Mouse (Mus musculus) granulocyte monocyte progenitor cell, adult 5-6 weeks (primary cell): ENCODE data around the gene Prkcb. TPM values are rescaled to one million over a fixed set of nuclear protein-coding genes. Genes with fewer than 3 reads are reported as not detected.
A peak's percentile ranks its signal among the peaks of the same experiment; 100 is the strongest.

Source experiments
- ATAC-seq: replicated peaks from 2 replicates; pipeline ENCODE4 v1.8.0; 2016; ENCODE audit warnings: mild to moderate bottlenecking, moderate TSS enrichment, inconsistent platforms; ENCODE audit not compliant: poor library complexity, severe bottlenecking
- total RNA-seq, 2 experiments: library from RNA; stranded (forward) in 1 of 2; stranded (reverse) in 1 of 2; fragments of 200-712, 200-1000 nt in 1 of 2; fragments of >200 nt in 1 of 2; fragmentation: Nextera tagmentation in 1 of 2; gene quantifications; 2 replicates each; pipeline ENCODE4 v1.2.3; 2014 to 2017

Prkcb gene
- total RNA-seq, 2 experiments from 2014 or later, result 21.4 to 25.8 TPM

GRCm38 (mm10) chr7:122316681-122317080 lies 28.1 kb downstream of the Prkcb start:
- no peak for ATAC-seq

DNA sequence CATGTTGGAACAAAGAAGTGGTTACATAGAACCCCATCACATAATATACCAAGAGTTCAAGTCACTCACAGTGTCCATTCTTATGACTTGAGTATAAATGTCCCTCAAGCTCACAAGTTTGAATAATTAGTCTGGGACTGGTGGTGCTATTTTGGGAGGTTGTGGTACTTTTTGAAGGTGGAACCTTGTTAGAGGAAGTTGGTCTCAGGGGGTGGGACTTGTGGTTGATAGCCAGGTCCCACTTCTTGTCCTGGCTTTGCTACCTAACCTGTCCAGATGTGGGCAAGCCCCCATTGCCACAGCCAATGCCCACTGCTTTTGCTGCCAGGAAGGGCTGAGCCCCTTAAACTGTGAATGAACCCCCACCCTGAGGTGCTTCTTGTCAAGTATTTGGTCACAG lies 28.9 kb downstream of the Prkcb start:
- ATAC-seq, result peak; percentile 62

DNA sequence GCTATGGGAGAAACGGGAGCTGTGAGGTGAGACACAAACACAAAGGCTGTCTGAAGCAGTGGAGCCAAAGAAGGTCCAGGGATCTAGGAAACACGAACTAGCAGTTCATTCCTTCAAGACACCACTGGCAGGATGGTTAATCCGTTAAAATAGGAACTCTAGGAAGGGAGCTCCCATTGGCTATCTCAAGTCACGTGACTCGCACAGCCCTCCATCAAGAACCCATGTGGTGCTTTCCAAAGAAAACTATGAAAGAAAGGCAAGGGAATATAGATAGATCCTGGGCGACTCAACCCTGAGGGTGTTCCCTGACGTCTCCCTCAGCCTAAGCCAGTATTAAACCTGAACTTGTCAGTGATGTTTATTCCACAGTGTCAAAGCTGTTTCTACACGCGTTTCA lies 31.0 kb downstream of the Prkcb start:
- no peak for ATAC-seq

DNA sequence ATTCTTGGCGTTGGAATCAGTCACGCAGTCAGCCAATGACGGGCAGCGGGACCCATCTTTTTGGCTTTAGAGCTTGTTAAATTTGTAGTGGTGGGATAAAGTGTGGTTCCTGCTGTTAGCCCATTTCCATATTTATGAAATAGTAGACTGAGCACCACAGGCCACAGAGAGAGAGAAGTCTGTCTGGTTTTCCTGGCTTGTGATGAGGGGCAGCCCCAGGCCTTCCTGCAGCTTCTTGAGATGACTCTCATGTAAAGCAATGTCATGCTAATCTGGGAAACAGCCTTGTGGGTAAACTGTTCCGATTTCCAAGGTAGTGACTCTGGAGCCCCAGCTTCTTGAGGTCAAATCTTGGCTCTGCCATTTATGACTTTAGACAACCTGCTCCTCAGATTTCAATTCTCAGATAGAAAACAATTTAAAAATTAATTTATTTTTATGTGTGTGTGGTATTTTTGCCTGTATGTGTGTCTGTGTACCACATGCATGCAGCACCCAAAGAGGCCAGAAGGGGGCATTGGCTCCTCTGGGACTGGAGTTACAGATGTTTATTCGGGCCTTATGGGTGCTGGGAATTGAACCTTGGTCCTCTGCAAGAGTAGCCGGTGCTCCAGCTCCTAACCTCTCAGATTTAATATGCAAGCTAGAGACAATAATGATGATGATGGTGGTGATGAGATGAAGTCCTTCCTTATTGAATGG lies 32.4 kb downstream of the Prkcb start:
- no peak for ATAC-seq

DNA sequence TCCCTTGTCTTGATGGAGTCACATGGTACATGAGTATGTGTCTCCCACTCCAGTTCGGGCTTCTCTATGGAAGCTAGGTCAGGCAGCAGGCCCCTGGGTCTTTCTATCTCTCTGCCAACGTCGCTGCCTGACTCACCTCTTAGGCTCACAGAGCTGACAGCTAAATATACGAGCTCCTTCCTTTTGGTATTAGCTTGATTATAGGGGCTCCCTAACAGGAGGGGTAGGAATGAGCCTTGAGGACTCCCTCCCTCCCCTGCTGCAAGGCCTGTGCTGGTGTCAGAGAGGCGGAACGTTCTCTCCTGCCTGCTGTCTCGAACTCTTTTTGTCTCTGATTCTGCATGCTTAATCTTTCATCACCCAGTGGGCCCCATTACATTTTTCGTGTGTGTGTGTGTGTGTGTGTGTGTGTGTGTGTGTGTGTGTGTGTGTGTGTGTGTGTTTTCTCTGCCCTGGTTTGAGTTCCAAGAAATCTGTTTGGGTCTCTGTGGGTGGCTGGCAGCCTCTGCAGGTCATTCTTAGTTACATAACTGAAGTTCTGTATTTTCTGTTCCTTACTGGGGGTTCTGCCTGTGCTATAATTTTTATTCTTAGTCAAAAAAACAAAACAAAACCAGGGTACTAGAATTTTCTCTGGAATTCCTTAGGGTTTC lies 33.6 kb downstream of the Prkcb start:
- ATAC-seq, result 0 out of 2 replicates have a peak, but pooled peaks have one; percentile 29

GRCm38 (mm10) chr7:122327942-122328341 lies 39.4 kb downstream of the Prkcb start:
- no peak for ATAC-seq

DNA sequence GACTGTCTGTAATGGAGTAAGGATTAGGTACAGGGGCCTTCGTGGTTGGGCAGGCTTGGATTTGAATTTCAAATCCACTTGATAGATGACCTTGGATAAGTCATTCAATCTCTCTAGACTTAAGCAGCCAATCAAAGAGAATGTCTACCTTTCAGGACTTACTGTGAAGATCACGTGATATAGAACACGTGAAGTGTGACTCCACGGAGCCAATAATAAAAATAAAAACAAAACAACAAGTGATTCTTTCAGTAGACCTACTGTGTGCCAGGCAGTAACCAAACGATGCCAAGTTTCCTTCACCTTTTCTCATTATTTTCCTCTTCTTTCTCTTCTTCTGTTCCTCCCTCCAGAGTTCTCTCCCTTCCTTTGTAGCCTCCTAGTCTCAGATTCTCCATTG lies 39.9 kb downstream of the Prkcb start:
- no peak for ATAC-seq

DNA sequence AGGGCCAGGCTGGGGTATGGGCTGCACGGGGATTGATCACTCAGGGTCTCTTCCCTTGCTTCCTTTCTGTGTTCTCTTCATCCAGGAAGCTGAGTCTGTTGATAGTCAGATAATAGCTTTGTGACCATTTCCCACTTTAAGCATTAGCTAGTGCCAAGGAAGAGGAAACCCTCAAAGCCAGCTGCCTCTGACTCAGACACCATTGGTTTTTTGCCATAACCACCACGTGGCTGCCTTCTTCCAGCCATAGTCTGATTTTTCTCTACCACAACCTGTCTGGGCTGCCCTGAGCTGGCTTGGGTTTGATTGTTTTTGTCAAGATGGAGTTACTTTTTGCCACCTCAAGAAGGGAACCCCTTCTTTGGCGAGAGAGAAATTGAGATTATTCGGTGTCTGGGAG lies 41.0 kb downstream of the Prkcb start:
- ATAC-seq, result peak; percentile 78

- no peak for ATAC-seq
These were observed 45.1 kb downstream of the Prkcb start for GRCm38 (mm10) chr7:122333686-122334085.

DNA sequence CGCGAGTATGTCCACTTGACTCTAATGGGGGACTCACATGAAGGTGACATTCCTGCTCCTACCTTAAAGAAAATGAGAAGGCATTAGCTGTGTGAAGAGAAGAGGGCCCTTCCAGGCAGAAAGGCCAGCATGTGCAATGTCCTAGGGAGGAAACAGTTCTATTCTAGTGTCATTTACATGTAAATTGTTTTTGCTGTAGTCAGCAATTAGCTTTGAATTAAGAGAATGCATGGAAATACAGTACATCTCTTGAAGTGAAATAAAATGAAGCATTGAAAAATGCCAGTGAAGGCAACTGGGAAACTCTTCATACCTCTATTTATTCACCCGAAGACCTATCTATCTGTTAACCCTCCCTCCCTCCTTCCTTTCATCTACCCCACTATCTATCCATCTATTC lies 48.8 kb downstream of the Prkcb start:
- no peak for ATAC-seq

DNA sequence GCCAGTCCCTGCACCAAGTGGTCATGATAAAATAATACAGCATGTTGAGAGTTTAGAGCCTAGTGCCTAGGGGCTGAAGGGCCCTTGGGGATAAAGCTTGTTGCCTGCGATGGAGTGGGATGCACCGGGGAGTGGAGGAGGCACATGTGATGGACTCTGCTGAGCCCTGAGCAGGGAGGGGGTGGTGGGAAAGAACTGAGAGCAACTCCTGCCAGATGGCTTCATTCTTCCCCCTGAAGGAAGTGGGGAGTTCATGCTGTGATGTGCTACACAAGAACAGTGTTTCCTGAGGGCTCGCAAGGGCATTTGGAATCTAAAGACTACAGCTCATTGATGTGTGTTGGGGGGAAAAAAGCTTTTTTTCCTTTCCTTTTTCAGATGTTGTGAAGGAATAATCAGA lies 49.5 kb downstream of the Prkcb start:
- no peak for ATAC-seq

DNA sequence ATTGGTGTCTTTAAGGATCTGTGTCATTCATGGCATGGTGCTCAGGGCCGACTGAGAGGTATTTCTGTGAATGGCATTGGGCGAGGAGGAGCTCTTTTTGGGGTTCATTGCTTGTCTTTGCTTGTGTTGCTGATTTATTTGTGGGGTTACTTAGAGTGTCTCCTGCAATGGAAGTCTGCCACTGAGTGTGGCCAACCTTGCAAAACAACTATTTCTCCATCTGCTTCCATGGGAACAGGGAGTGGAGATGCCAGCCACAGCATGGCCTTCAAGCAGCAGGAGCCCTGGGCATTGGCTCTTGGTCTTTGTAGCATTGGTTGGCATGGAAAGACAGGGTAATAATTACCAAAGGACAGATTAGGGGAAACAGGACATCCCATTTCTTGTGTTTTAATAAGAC lies 50.9 kb downstream of the Prkcb start:
- ATAC-seq, result no peak

DNA sequence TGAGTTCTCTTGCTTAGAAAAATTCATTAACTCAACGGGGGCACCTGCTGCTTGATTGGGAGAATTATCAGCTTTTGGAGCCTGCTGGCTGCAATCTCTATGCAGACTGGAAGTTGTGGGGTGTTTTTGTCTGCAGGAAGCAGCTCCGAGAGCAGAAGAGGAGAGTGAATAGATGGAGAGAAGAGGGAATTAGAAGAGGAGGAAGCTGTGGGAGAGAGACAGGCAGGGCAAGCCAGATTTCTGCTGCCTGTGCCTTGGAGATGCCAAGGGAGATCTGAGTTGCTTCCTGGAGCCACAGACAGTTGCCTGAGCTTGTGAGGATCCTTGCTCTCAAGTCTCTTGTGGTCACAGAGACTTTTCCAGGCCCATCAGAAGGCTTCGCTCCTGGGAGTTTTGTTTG lies 53.3 kb downstream of the Prkcb start:
- ATAC-seq, result no peak

- no peak for ATAC-seq
These were observed 56.1 kb downstream of the Prkcb start for GRCm38 (mm10) chr7:122344656-122345055.

DNA sequence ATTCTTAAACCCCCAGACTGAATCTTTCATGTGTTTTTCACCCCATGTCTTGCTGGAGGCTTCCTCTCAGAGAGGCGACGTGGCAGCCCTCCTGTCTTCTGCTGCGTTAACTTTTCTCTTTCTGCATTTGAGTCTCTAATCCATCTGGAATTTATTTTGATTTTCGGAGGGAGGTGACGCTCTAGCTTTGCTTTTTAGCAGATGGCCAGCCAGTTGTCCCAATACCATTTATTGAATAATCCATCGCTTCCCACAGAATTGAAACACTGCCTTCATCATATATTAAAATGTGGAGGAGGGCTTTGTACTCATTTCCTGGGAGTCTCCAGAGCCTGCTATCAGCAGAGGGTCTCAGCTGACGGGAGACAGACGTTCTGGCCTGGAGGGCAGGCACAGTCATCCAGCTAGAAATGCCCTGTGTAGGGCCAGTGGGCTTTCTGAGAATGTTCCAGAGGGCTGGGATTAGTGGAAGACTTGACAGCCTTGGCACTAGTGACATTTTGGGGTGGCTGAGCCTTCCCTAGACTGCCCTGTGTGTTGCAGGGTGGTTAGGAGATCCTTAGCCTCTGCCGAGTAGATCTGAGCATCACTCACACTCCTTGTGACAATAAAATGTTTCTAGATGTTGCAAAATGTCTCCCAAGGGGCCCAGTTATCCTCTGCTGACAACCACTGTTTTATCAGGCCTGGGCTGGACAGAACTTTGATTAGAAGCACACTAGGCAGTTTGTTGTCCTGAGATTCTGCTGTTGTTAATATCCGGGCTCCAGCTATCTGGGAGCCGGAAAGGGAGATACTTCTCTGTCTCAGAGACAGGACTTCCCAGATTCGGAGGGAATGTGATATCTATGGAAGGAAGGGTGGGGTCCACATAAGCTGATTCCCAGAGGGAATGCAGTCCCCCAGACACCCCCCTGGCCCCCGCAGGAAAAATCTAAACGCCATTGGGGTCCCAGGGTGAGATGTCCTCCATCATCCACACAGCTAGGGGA lies 58.0 kb downstream of the Prkcb start:
- ATAC-seq, result no peak

- ATAC-seq, result peak; percentile 90
These were observed 58.9 kb downstream of the Prkcb start for GRCm38 (mm10) chr7:122347433-122347832.

DNA sequence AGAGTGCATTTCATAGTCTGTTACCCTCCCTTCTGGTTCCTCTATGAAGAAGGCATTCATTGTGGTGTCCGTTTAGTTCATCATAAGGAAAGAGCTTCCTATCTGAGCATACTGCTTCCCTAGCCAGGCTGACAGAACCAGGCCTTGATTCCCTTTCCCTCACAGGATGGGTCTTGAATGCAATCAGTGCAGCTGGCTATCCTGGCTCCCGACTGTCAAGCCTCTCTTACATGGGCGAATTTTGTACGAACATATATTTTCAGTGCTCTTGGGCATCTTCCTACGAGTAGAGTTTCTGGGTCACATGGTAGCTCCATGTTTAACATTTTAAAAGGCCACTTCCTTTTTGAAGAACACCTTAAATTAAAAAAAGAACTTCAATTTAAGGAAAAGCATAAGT lies 61.4 kb downstream of the Prkcb start:
- no peak for ATAC-seq

DNA sequence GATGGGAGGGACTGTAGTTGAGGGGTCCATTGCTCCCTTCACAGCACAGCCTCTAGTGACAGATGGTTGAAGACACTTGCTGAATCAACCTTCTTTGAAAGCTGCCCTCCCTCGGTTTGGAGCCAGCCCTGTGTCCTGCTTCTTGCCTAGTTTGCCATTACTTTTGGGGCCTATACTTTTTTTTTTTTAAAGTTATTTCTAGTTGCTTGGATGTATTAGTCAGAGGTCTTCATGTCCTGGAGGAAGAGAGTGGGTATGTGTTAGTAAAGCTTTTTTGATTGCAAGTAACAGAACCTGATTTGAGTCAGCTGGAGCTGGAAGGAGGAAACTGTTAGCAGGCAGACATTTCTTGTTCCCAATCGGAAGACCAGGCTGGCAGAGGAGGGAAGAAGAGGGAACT lies 62.2 kb downstream of the Prkcb start:
- ATAC-seq, result no peak

- no peak for ATAC-seq
These were observed 63.3 kb downstream of the Prkcb start for GRCm38 (mm10) chr7:122351816-122352215.

DNA sequence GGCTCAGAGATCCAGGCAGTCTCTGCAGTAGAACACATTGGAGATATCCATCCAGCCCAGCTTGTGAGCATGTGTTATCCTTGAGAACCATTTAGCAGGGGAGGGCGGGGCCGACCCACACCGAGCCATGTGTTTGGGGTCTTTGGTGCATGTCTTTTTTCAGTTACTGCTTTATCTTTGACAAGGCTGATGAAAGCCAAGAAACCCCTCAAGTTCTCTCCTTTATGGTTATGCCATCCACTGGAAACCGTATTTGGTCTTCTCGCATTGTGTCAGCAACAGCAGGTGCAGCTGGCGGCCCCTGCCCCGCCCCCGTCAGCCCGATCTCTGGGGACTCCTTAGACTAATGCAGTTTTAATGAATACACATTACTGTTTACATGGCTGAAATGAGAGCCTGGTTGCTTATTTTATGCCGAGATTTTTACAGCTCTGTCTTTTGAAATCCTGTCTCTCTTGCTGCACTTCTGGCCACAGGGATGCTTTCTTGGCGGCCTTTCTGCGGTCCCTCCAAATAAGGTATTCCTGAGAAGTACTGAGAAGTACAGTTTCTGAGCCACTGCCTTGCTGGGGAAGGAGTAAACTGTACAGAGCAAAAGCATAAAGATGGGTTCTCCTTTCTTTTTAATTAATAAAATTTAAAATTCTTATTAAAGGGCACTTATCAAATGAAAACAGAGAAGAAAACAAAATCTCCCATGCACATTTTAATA lies 64.2 kb downstream of the Prkcb start:
- no peak for ATAC-seq
